Mouse (Mus musculus) heart, embryonic 16.5 days (tissue): Measurements from ENCODE around the gene Efna4. TPM values are rescaled to one million over a fixed set of nuclear protein-coding genes. Genes with fewer than 3 reads are reported as not detected.

Experiments used
- ATAC-seq: fragments of 200-750 bp; cut with Nextera tagmentation; replicated peaks from 2 replicates; pipeline ENCODE4 v1.8.0; 2017; ENCODE audit warnings: moderate number of reproducible peaks; ENCODE audit not compliant: insufficient read depth, low FRiP score; ENCODE audit errors: extremely low read depth
- H3K27ac ChIP-seq: fragments of 300-500 bp; sonication (generic); 2 replicates; pipeline ENCODE4 v1.5.1; 2014; ENCODE audit warnings: mild to moderate bottlenecking, low read length, control low read depth, moderate library complexity
- H3K27me3 ChIP-seq: fragments of 300-500 bp; sonication (generic); 2 replicates; pipeline ENCODE4 v1.6.1; 2014; ENCODE audit warnings: low read length, mixed read lengths; ENCODE audit not compliant: control insufficient read depth, insufficient read depth
- H3K36me3 ChIP-seq: fragments of 300-500 bp; sonication (generic); 2 replicates; pipeline ENCODE4 v1.6.1; 2014; ENCODE audit not compliant: control insufficient read depth, insufficient read depth
- H3K4me1 ChIP-seq: fragments of 300-500 bp; sonication (generic); 2 replicates; pipeline ENCODE4 v1.6.1; 2014; ENCODE audit warnings: low read length, mixed read lengths; ENCODE audit not compliant: control insufficient read depth, insufficient read depth
- H3K4me2 ChIP-seq: fragments of 300-500 bp; sonication (generic); 2 replicates; pipeline ENCODE4 v1.6.1; 2014; ENCODE audit warnings: low read depth, mild to moderate bottlenecking, control low read depth, low read length
- H3K4me3 ChIP-seq: fragments of 300-500 bp; sonication (generic); 2 replicates; pipeline ENCODE4 v1.5.1; 2014; ENCODE audit warnings: mild to moderate bottlenecking, control low read depth, low read length
- H3K9ac ChIP-seq: fragments of 300-500 bp; sonication (generic); 2 replicates; pipeline ENCODE4 v1.6.1; 2014; ENCODE audit warnings: low read length, control low read depth
- H3K9me3 ChIP-seq: fragments of 300-500 bp; sonication (generic); replicated peaks from 2 replicates; pipeline ENCODE4 v1.6.1; 2016; ENCODE audit warnings: low read length; ENCODE audit not compliant: control insufficient read depth
- WGBS: fragments of 180-500 bp; shearing (Covaris S2); extraction: QIAGEN DNeasy Blood & Tissue Kit; methylation state at CpG from one replicate; pipeline ENCODE4 v1.1.7; 2014; 5-methylcytosine and 5-hydroxymethylcytosine counted together
- polyA plus RNA-seq: library from polyadenylated mRNA; unstranded; fragments of >200 nt; fragmentation: Nextera tagmentation; extraction: Ambion mirVana; gene quantifications from 2 replicates; pipeline ENCODE4 v1.2.1, GENCODE M21; 2015

Gene Efna4
- polyA plus RNA-seq, 1 experiment from 2014 or later: 5.2 TPM

GRCm38 (mm10) chr3:89351271-89351670, 13.4 kb upstream of the Efna4 start:
- WGBS: 68% methylated on average over 5 of the region's 5 CpGs
- Histone ChIP-seq H3K4me3 (no peak overlapping the region), H3K9me3 (no peaks in the 10 kb centered on the region), H3K36me3 (no peaks in the 10 kb centered on the region), H3K4me1 (peaks cover 8% of the 10 kb centered on the region), H3K4me2 (no peak overlapping the region), H3K27ac (no peak overlapping the region), H3K27me3 (peaks cover 19% of the 10 kb centered on the region), H3K9ac (no peak overlapping the region)
- ATAC-seq: no peak

GRCm38 (mm10) chr3:89349869-89350501, 12.2 kb upstream of the Efna4 start, which contains the start of gene Adam15:
Gene Adam15 (minus strand): TSS chr3:89349996.
- Histone ChIP-seq H3K4me3 (peak within 1 kb of the TSS; percentile 86), H3K9me3 (no peaks in the 10 kb centered on the region), H3K27ac (peak within 1 kb of the TSS; percentile 73), H3K4me2 (peak within 1 kb of the TSS; percentile 99), H3K36me3 (no peaks in the 10 kb centered on the region; the same call in 1 of the 2 replicates), H3K27me3 (peaks cover 16% of the 10 kb centered on the region), H3K9ac (peak within 1 kb of the TSS; percentile 79), H3K4me1 (peaks cover 8% of the 10 kb centered on the region)
- WGBS: under 1% methylated on average over 59 of the region's 59 CpGs
- ATAC-seq: peak; percentile 83

- peak; percentile 11; the same call in 1 of the 2 replicates for ATAC-seq
- H3K27ac ChIP-seq: peak overlapping the region; percentile 73
- WGBS: 1% methylated on average over 38 of the region's 38 CpGs
- peaks cover 16% of the 10 kb centered on the region for H3K27me3 ChIP-seq
- peaks cover 8% of the 10 kb centered on the region for H3K4me1 ChIP-seq
- H3K4me2 ChIP-seq: peak overlapping the region; percentile 99
- no peaks in the 10 kb centered on the region for H3K9me3 ChIP-seq
- H3K4me3 ChIP-seq: peak overlapping the region; percentile 86
- H3K9ac ChIP-seq: peak overlapping the region; percentile 79
- peaks cover 3% of the 10 kb centered on the region; the same call in 1 of the 2 replicates for H3K36me3 ChIP-seq
Measured at GRCm38 (mm10) chr3:89348911-89349868, 11.4 kb upstream of the Efna4 start.

DNA sequence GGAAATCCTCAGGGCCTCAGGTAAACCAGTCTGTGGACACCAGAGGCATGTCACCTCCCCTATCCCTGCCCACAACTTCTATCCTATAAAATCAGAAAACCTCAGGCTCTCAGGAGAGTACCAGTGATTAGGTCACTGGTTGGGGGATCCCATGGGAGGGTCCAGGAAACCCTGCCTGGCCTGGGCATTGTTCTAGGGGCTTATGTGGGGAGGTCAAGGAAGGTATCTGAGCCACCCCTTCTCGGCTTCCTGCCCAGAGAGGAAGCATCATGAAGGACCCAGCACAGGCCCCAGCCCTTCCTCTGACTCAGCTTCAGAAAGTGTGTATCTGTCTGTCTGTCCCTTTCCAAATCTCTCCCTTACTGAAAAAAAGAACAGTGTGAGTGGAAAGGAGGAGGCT, 10.1 kb upstream of the Efna4 start:
- Histone ChIP-seq H3K4me1 (peaks cover 8% of the 10 kb centered on the region), H3K36me3 (peaks cover 3% of the 10 kb centered on the region; the same call in 1 of the 2 replicates), H3K9ac (no peak overlapping the region; the same call in 1 of the 2 replicates), H3K27me3 (peaks cover 14% of the 10 kb centered on the region), H3K27ac (peak overlapping the region; percentile 73), H3K9me3 (no peaks in the 10 kb centered on the region), H3K4me3 (no peak overlapping the region; the same call in 1 of the 2 replicates), H3K4me2 (peak overlapping the region; percentile 99)
- 57% methylated on average over 1 of the region's 1 CpGs for WGBS
- no peak for ATAC-seq

GRCm38 (mm10) chr3:89346815-89347540, 9.2 kb upstream of the Efna4 start:
- H3K4me1 ChIP-seq: peaks cover 8% of the 10 kb centered on the region
- no peak overlapping the region for H3K9ac ChIP-seq
- H3K4me3 ChIP-seq: no peak overlapping the region
- H3K27me3 ChIP-seq: peaks cover 7% of the 10 kb centered on the region; the same call in 1 of the 2 replicates
- H3K36me3 ChIP-seq: peaks cover 3% of the 10 kb centered on the region; the same call in 1 of the 2 replicates
- no peak for ATAC-seq
- H3K9me3 ChIP-seq: no peaks in the 10 kb centered on the region
- H3K27ac ChIP-seq: no peak overlapping the region
- H3K4me2 ChIP-seq: 0 out of 2 replicates have a peak overlapping the region, but pooled peaks have one; percentile 7
- 75% methylated on average over 10 of the region's 10 CpGs for WGBS

DNA sequence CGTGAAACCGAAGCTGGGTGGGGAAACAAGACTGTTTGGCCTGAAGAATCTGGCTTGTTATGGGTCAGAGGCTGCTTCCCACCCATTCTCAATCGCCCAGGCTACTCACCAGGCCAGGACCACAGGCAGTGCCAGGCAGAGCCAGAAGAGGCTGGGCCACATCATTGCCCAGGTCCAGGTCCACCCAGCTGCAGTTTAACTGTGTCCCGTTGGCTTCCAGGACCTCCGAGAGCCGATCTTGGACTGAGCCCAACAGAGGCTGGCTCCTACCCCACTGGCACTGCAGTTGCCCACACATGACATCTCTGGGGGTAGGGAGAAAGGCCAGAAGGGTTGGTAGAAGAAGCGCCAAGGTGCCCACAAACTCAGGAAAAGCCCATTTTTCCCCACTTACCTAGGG, 5.5 kb upstream of the Efna4 start:
- Histone ChIP-seq H3K27me3 (peaks cover 10% of the 10 kb centered on the region; the same call in 1 of the 2 replicates), H3K4me2 (no peak overlapping the region), H3K9ac (no peak overlapping the region), H3K9me3 (no peaks in the 10 kb centered on the region), H3K27ac (no peak overlapping the region), H3K36me3 (peaks cover 3% of the 10 kb centered on the region; the same call in 1 of the 2 replicates), H3K4me1 (0 out of 2 replicates have a peak, but pooled peaks cover under 1% of the 10 kb centered on the region), H3K4me3 (no peak overlapping the region)
- 82% methylated on average over 7 of the region's 7 CpGs for WGBS
- ATAC-seq: no peak

GRCm38 (mm10) chr3:89341794-89342193, 4.0 kb upstream of the Efna4 start:
- peaks cover 7% of the 10 kb centered on the region for H3K4me1 ChIP-seq
- no peak for ATAC-seq
- H3K4me2 ChIP-seq: no peak overlapping the region
- no peak overlapping the region for H3K9ac ChIP-seq
- no peaks in the 10 kb centered on the region for H3K9me3 ChIP-seq
- peaks cover 3% of the 10 kb centered on the region; the same call in 1 of the 2 replicates for H3K36me3 ChIP-seq
- 65% methylated on average over 4 of the region's 4 CpGs for whole genome bisulfite sequencing
- no peak overlapping the region for H3K4me3 ChIP-seq
- H3K27ac ChIP-seq: no peak overlapping the region
- peaks cover 7% of the 10 kb centered on the region; the same call in 1 of the 2 replicates for H3K27me3 ChIP-seq

- WGBS: 3% methylated on average over 11 of the region's 11 CpGs
- H3K9ac ChIP-seq: peak overlapping the region; percentile 3; the same call in 1 of the 2 replicates
Measured at GRCm38 (mm10) chr3:89340465-89340864, 2.6 kb upstream of the Efna4 start.

More at GRCm38 (mm10) chr3:89340465-89340864, 2.6 kb upstream of the Efna4 start:
- no peak; the same call in 1 of the 2 replicates for ATAC-seq
- Histone ChIP-seq H3K27me3 (peaks cover 7% of the 10 kb centered on the region; the same call in 1 of the 2 replicates), H3K4me1 (peaks cover 12% of the 10 kb centered on the region), H3K4me3 (no peak overlapping the region), H3K4me2 (peak overlapping the region; percentile 42), H3K36me3 (peaks cover 3% of the 10 kb centered on the region; the same call in 1 of the 2 replicates), H3K27ac (no peak overlapping the region), H3K9me3 (no peaks in the 10 kb centered on the region)
